Mouse (Mus musculus): ENCODE data around the gene Cab39l.
"Not testable (repeated sequence)": the region's sequence is repeated elsewhere in the genome, so short reads cannot be mapped to it uniquely, and the experiment has no call there.

The Cab39l gene

GRCm38 (mm10) chr14:59576385-59576784, 135.6 kb downstream of the Cab39l start:
- DNase-seq (ENCODE audit: low read depth) = no peak

GRCm38 (mm10) chr14:59590614-59591013, 149.8 kb downstream of the Cab39l start:
- peak; percentile 59 for DNase-seq (ENCODE audit: low read depth)

GRCm38 (mm10) chr14:59591901-59592300, 151.1 kb downstream of the Cab39l start:
- no peak for DNase-seq (ENCODE audit: low read depth)

- DNase-seq (ENCODE audit: low read depth) = no peak
Measured at GRCm38 (mm10) chr14:59592593-59592992, 151.8 kb downstream of the Cab39l start.

- no peak for DNase-seq (ENCODE audit: low read depth)
Measured at GRCm38 (mm10) chr14:59594988-59595387, 154.2 kb downstream of the Cab39l start.

- DNase-seq (ENCODE audit: low read depth) = peak; percentile 92
Measured at GRCm38 (mm10) chr14:59597398-59598259, 156.9 kb downstream of the Cab39l start, which contains the start of gene Cdadc1. Gene Cdadc1, minus strand, starts transcription at chr14:59597959.

- no peak for DNase-seq (ENCODE audit: low read depth)
Measured at GRCm38 (mm10) chr14:59598260-59598627, 157.5 kb downstream of the Cab39l start.

GRCm38 (mm10) chr14:59604002-59604645, 163.4 kb downstream of the Cab39l start:
- DNase-seq (ENCODE audit: low read depth) = peak; percentile 59

GRCm38 (mm10) chr14:59605671-59606353, 165.0 kb downstream of the Cab39l start:
- DNase-seq (ENCODE audit: low read depth) = peak; percentile 76

GRCm38 (mm10) chr14:59607021-59607420, 166.2 kb downstream of the Cab39l start:
- DNase-seq (ENCODE audit: low read depth) = no peak

- DNase-seq (ENCODE audit: low read depth) = peak; percentile 70
Measured at GRCm38 (mm10) chr14:59612920-59613625, 172.3 kb downstream of the Cab39l start.

- DNase-seq (ENCODE audit: low read depth) = not testable (repeated sequence)
Measured at GRCm38 (mm10) chr14:59614149-59614548, 173.4 kb downstream of the Cab39l start.

GRCm38 (mm10) chr14:59616802-59617201, 176.0 kb downstream of the Cab39l start:
- no peak for DNase-seq (ENCODE audit: low read depth)

GRCm38 (mm10) chr14:59624326-59624885, 183.6 kb downstream of the Cab39l start:
- DNase-seq (ENCODE audit: low read depth) = no peak

- no peak for DNase-seq (ENCODE audit: low read depth)
Measured at GRCm38 (mm10) chr14:59625158-59625805, 184.5 kb downstream of the Cab39l start, which contains the start of gene Shisa2. Gene Shisa2, plus strand, starts transcription at chr14:59625308.

GRCm38 (mm10) chr14:59625806-59626364, 185.1 kb downstream of the Cab39l start:
- no peak for DNase-seq (ENCODE audit: low read depth)

GRCm38 (mm10) chr14:59626711-59627110, 185.9 kb downstream of the Cab39l start:
- no peak for DNase-seq (ENCODE audit: low read depth)

- DNase-seq (ENCODE audit: low read depth) = no peak
Measured at GRCm38 (mm10) chr14:59627142-59627680, 186.4 kb downstream of the Cab39l start.

- no peak for DNase-seq (ENCODE audit: low read depth)
Measured at GRCm38 (mm10) chr14:59627823-59628222, 187.1 kb downstream of the Cab39l start.

- no peak for DNase-seq (ENCODE audit: low read depth)
Measured at GRCm38 (mm10) chr14:59629308-59629707, 188.5 kb downstream of the Cab39l start.

All from NIH3T3 (cell line).